9 mouse cellular contexts compared by ENCODE assay signal in the genomic region with DNA sequence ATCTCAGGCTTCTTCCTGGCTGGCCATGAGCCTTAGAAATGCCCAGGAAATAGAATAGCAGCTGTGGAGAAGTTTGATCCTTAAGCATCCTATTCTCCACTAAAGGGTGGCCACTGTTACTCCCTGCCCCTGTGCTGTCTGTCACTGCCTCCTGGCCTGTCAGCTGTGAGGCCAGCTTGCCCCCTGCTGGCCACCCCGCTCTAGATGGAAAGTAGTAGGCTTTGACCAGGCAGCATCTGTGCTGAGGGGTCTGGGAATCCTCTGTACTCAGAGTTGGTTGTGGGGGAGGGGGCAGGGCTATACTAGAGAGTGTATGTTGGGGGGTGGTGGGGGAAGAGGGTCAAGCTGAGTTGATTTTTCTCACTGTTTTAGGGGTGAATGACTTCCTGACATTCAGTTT.
A peak's percentile ranks its signal among the peaks of the same experiment; 100 is the strongest.
DNase-seq lines count a peak whose midpoint lies in the region; TF ChIP-seq lines count a peak whose summit lies in the region.
"Had no signal": no experiment of that assay in that cellular context is flagged by ENCODE, and none has a peak within 500 bp of the region (broad histone marks: within the 10 kb centered on the region; RNA-seq: fewer than 3 reads in every experiment).

No protein-coding gene starts in this region.

- H3K27ac ChIP-seq in cortical plate, adult 2 months (ENCODE audit: insufficient read depth, low read length), result no peak overlapping the region
- no peak overlapping the region for H3K27ac ChIP-seq in midbrain, embryonic 10.5 days (replicated peaks)
- H3K27ac ChIP-seq: liver, embryonic 13.5 days had no signal

- no peaks in the 10 kb centered on the region for H3K9me3 ChIP-seq in midbrain, embryonic 10.5 days (replicated peaks)
- H3K9me3 ChIP-seq: liver, embryonic 13.5 days had no signal

- no peak overlapping the region for H3K4me3 ChIP-seq in cortical plate, adult 2 months (ENCODE audit: insufficient read depth, low read length)
- H3K4me3 ChIP-seq in midbrain, embryonic 10.5 days, result no peak overlapping the region
- H3K4me3 ChIP-seq: liver, embryonic 13.5 days had no signal

- DNase-seq in gastrocnemius, adult 18-20 months (ENCODE audit: low spot score), result peak; percentile 2
- no peak for DNase-seq in gastrocnemius, adult 8-10 months (ENCODE audit: low spot score in 2 of 2)
- peak; percentile 25 to 48 for DNase-seq in gastrocnemius, postnatal 4 days (ENCODE audit: low spot score in 2 of 2)
- peak; percentile 20 for DNase-seq in induced T-regulatory cell, adult 2 months (ENCODE audit: low read depth)
- DNase-seq in left cerebral cortex, adult 8-10 months (ENCODE audit: low spot score in 2 of 2), result peak; percentile 12 to 18
- peak; percentile 67 for DNase-seq in midbrain, embryonic 10.5 days (ENCODE audit: low spot score)
- DNase-seq in skeletal muscle tissue, adult 2 months (ENCODE audit: low read depth, low spot score), result peak; percentile 3
- DNase-seq: liver, embryonic 13.5 days had no signal

- H3K4me1 ChIP-seq in cortical plate, adult 2 months (ENCODE audit: control insufficient read depth, insufficient read depth, low read length), result no peaks in the 10 kb centered on the region
- peaks cover 4% of the 10 kb centered on the region; the same call in 1 of the 2 replicates for H3K4me1 ChIP-seq in midbrain, embryonic 10.5 days
- H3K4me1 ChIP-seq: liver, embryonic 13.5 days had no signal

- no peaks in the 10 kb centered on the region for H3K36me3 ChIP-seq in midbrain, embryonic 10.5 days
- H3K36me3 ChIP-seq: liver, embryonic 13.5 days had no signal

- 0% methylated on average over 1 of the region's 1 CpGs for WGBS in midbrain, embryonic 10.5 days

- TF ChIP-seq CTCF in cortical plate, adult 2 months (IDR thresholded peaks at IDR 0.05; ENCODE audit: extremely low read depth, insufficient read depth, low read length), result peak; percentile 60

- no peaks in the 10 kb centered on the region for H3K27me3 ChIP-seq in midbrain, embryonic 10.5 days (ENCODE audit: low read depth, poor library complexity, severe bottlenecking)
- H3K27me3 ChIP-seq: liver, embryonic 13.5 days had no signal

- no peak for TF ChIP-seq POLR2A in cortical plate, adult 2 months (IDR thresholded peaks at IDR 0.05; ENCODE audit: extremely low read depth, insufficient read depth, low read length)

Comparison
In these comparisons a context has a peak if more than half of its experiments do, and no peak if none do; other contexts are left out.
1. DNase-seq: peak in gastrocnemius, adult 18-20 months (single experiment), gastrocnemius, postnatal 4 days (2 of 2), induced T-regulatory cell, adult 2 months (single experiment), left cerebral cortex, adult 8-10 months (2 of 2), midbrain, embryonic 10.5 days (single experiment) and skeletal muscle tissue, adult 2 months (single experiment); none in gastrocnemius, adult 8-10 months (0 of 2).